Mouse (Mus musculus): ENCODE measurements around the gene a. TPM values are rescaled to one million over a fixed set of nuclear protein-coding genes. Genes with fewer than 3 reads are reported as not detected.
"Not testable (repeated sequence)": the region's sequence is repeated elsewhere in the genome, so short reads cannot be mapped to it uniquely, and the experiment has no call there.

Gene a
- polyA plus RNA-seq, 1 experiment = not detected

DNA sequence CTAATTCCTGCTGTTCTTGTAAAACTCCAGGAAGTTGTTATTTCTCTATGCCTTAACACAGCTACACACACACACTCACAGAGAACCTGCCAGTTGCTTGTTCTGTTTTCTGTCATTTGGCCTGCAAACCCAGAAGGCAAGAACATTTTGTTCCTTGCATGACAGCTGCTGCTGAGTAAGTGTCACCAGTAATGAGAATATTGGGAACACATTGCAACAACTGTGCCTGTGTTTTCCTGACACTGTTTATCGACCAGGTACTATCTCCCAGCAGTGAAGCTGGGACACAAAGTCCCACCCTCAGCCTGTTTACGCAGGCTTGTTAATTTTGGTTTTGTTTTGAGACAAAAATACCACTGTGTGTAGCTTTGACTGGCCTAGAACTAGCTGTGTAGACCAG is 261.5 kb downstream of the a start:
- Histone ChIP-seq H3K27ac (ENCODE audit: insufficient read depth, low read depth, low read length) (no peak overlapping the region), H3K36me3 (ENCODE audit: control insufficient read depth, insufficient read depth, low read length) (no peaks in the 10 kb centered on the region), H3K4me3 (ENCODE audit: insufficient read depth, low read depth, low read length) (no peak overlapping the region), H3K27me3 (replicated peaks; ENCODE audit: control insufficient read depth, insufficient read depth, low read length) (no peaks in the 10 kb centered on the region), H3K4me1 (ENCODE audit: control insufficient read depth, insufficient read depth, low read length) (peaks cover 6% of the 10 kb centered on the region; the same call in 1 of the 2 replicates)
- DNase-seq = no peak
- 87% methylated on average over 2 of the region's 2 CpGs for WGBS
- TF ChIP-seq CTCF (conservative IDR thresholded peaks at IDR 0.05; ENCODE audit: insufficient read depth, insufficient read length, low read depth, low read length) (no peak), POLR2A (IDR thresholded peaks at IDR 0.05; ENCODE audit: low read depth, low read length) (no peak)

DNA sequence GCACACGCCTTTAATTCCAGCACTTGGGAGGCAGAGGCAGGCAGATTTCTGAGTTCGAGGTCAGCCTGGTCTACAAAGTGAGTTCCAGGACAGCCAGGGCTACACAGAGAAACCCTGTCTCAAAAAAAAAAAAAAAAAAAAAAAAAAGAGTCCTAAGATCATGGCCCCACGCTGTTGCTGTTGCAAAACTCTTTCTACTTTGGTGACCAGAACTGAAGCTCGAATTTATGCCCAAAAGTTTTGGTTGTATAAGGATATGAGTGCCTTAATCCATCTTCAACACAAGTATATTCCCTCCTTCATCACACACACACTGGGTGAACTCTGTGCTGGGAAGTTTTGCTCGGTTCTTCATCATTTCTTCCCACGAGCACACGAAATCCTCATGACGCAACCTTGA is 262.3 kb downstream of the a start:
- H3K36me3 ChIP-seq (ENCODE audit: control insufficient read depth, insufficient read depth, low read length); H3K4me1 ChIP-seq (ENCODE audit: control insufficient read depth, insufficient read depth, low read length); H3K27ac ChIP-seq (ENCODE audit: insufficient read depth, low read depth, low read length); DNase-seq; H3K4me3 ChIP-seq (ENCODE audit: insufficient read depth, low read depth, low read length); H3K27me3 ChIP-seq (replicated peaks; ENCODE audit: control insufficient read depth, insufficient read depth, low read length): not testable (repeated sequence)
- 88% methylated on average over 8 of the region's 8 CpGs for WGBS

DNA sequence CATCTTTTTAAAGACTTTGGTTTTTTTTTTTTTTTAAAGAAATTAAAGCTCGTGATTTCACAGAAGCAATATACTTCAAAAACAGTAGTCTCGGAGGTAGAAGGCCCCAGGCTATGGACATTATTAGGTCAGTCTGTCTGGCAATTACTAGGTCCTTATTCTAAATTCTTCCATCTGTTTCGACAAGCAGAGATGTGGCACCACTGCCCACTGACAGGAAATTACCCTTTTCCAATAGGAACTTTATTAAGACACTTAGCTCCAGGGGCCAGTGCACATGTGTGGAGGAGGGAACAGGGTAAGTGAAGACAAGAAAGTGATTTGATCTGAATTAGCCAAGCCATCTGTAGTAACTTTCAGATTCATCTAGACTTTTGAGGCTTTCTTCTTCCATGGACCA is 263.5 kb downstream of the a start:
- Histone ChIP-seq H3K4me1 (ENCODE audit: control insufficient read depth, insufficient read depth, low read length) (peaks cover 6% of the 10 kb centered on the region; the same call in 1 of the 2 replicates), H3K36me3 (ENCODE audit: control insufficient read depth, insufficient read depth, low read length) (no peaks in the 10 kb centered on the region; the same call in 1 of the 2 replicates), H3K27ac (ENCODE audit: insufficient read depth, low read depth, low read length) (no peak overlapping the region), H3K4me3 (ENCODE audit: insufficient read depth, low read depth, low read length) (no peak overlapping the region), H3K27me3 (replicated peaks; ENCODE audit: control insufficient read depth, insufficient read depth, low read length) (no peaks in the 10 kb centered on the region)
- DNase-seq = no peak
- TF ChIP-seq POLR2A (IDR thresholded peaks at IDR 0.05; ENCODE audit: low read depth, low read length) = no peak
- no peak for TF ChIP-seq CTCF (conservative IDR thresholded peaks at IDR 0.05; ENCODE audit: insufficient read depth, insufficient read length, low read depth, low read length)
- 83% methylated on average over 3 of the region's 3 CpGs for WGBS

DNA sequence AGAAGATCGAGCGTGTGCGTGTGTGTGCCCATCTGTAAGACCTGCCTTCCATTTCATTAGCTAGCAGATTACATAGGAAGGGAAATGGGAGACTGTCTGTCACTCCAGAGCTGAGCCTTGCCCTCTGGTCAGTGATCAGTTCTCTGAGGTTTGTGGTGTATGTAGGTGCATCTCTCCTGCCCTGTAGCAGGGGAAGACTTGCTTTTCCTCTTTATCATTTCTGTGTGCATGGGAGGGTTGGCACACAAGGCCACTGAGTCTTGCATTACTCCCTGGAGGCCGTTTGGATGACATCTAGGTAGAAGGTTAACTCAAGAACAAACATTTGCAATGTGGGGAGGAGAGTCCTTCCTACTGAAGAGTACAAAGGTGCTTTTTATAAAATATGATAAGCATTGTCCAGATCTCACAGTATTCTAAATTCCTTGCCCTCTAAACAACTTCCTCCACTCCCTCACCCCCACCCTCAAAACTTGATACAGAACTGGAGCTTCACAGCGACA is 264.9 kb downstream of the a start:
- Histone ChIP-seq H3K36me3 (ENCODE audit: control insufficient read depth, insufficient read depth, low read length) (no peaks in the 10 kb centered on the region; the same call in none of the 2 replicates), H3K4me1 (ENCODE audit: control insufficient read depth, insufficient read depth, low read length) (no peaks in the 10 kb centered on the region), H3K27me3 (replicated peaks; ENCODE audit: control insufficient read depth, insufficient read depth, low read length) (no peaks in the 10 kb centered on the region), H3K4me3 (ENCODE audit: insufficient read depth, low read depth, low read length) (no peak overlapping the region), H3K27ac (ENCODE audit: insufficient read depth, low read depth, low read length) (no peak overlapping the region)
- DNase-seq = no peak
- TF ChIP-seq CTCF (conservative IDR thresholded peaks at IDR 0.05; ENCODE audit: insufficient read depth, insufficient read length, low read depth, low read length) = no peak
- no peak for TF ChIP-seq POLR2A (IDR thresholded peaks at IDR 0.05; ENCODE audit: low read depth, low read length)
- 70% methylated on average over 5 of the region's 5 CpGs for WGBS

DNA sequence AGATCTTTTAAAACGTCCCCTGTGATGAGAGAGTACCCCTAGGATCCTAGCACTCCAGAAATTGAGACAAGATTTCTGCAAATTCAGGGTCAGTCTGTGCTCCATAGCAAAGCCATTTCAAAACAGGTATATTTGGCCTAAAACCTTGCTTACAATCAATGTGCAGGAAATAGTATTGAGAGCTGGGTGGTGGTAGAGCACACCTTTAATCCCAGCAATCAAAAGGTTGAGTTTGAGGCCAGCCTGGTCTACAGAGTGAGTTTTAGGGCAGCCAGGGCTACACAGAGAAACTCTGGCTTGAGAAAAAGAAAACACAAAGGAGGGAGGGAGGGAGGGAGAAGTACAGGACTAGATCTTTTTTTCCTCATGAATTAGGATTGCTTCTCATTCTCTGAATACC is 266.2 kb downstream of the a start:
- Histone ChIP-seq H3K27ac (ENCODE audit: insufficient read depth, low read depth, low read length) (no peak overlapping the region), H3K4me3 (ENCODE audit: insufficient read depth, low read depth, low read length) (no peak overlapping the region), H3K27me3 (replicated peaks; ENCODE audit: control insufficient read depth, insufficient read depth, low read length) (no peaks in the 10 kb centered on the region), H3K4me1 (ENCODE audit: control insufficient read depth, insufficient read depth, low read length) (no peaks in the 10 kb centered on the region), H3K36me3 (ENCODE audit: control insufficient read depth, insufficient read depth, low read length) (peaks cover 2% of the 10 kb centered on the region)
- DNase-seq = no peak
- WGBS = 68% methylated on average over 1 of the region's 1 CpGs
- TF ChIP-seq POLR2A (IDR thresholded peaks at IDR 0.05; ENCODE audit: low read depth, low read length) (no peak), CTCF (conservative IDR thresholded peaks at IDR 0.05; ENCODE audit: insufficient read depth, insufficient read length, low read depth, low read length) (no peak)

DNA sequence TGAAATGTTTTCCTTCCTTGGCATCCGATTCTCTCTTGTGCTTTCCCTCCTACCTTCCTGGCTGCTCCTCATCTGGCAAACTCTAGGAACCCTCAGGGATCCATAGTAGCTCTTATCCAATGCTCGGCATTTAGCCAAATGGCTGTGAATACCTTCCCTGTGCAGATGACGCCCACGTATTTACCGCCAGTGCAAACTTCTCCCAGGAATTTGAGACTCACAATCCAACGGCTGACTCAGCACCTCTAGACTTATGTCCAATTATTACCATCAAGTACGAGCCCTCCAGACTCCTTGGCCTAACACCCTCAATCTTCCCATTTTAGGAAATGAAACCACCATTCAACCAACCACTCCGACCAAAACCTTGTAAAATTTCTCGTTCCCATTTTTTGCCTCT is 279.8 kb downstream of the a start:
- Histone ChIP-seq H3K4me3 (ENCODE audit: insufficient read depth, low read depth, low read length) (no peak overlapping the region), H3K36me3 (ENCODE audit: control insufficient read depth, insufficient read depth, low read length) (no peaks in the 10 kb centered on the region), H3K27me3 (replicated peaks; ENCODE audit: control insufficient read depth, insufficient read depth, low read length) (no peaks in the 10 kb centered on the region), H3K27ac (ENCODE audit: insufficient read depth, low read depth, low read length) (no peak overlapping the region), H3K4me1 (ENCODE audit: control insufficient read depth, insufficient read depth, low read length) (peaks cover 15% of the 10 kb centered on the region)
- DNase-seq = no peak
- 60% methylated on average over 9 of the region's 9 CpGs for WGBS
- no peak for TF ChIP-seq POLR2A (IDR thresholded peaks at IDR 0.05; ENCODE audit: low read depth, low read length)
- TF ChIP-seq CTCF (conservative IDR thresholded peaks at IDR 0.05; ENCODE audit: insufficient read depth, insufficient read length, low read depth, low read length) = no peak

DNA sequence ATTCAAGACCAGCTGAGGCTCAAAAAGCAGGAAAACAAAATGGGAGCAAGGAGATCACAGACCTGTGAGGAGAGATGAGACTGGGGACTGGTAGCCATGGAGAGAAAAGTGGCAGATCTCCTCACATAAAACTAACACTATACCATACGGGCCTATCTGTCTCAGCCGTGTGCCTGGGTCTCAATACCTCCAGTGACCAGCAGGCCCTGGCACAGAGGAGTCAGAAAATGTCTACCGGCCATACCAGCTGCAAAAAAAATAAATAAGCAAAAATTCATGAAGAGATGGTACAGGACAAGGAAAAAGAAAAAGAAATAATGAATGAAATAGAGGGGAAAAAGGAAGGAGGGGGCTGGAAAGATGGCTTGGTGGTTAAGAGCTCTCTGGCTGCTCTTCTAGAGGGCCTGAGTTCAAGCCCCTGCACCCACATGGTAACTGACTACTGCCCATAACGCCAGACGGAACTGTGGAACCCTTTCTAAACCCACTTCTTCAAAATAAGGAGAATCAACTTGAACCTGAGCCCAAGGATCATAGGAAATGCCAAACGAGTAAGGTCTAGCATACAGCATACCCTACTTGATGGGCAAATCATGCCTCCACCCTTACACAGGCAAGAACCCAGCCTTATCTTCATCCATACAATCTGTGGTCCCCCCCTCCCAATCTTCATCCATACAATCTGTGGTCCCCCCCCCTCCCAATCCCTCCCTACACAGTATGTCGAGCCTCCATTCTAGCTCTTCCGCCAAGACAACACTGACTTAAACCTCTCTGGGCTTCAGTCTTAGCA is 281.3 kb downstream of the a start:
- no peak overlapping the region for H3K27ac ChIP-seq (ENCODE audit: insufficient read depth, low read depth, low read length)
- TF ChIP-seq CTCF (conservative IDR thresholded peaks at IDR 0.05; ENCODE audit: insufficient read depth, insufficient read length, low read depth, low read length) (0 out of 2 replicates have a peak, but pooled peaks have one; percentile 5), POLR2A (IDR thresholded peaks at IDR 0.05; ENCODE audit: low read depth, low read length) (no peak)
- no peak for DNase-seq
- H3K27me3 ChIP-seq (replicated peaks; ENCODE audit: control insufficient read depth, insufficient read depth, low read length) = no peaks in the 10 kb centered on the region
- WGBS = 81% methylated on average over 8 of the region's 8 CpGs
- H3K4me1 ChIP-seq (ENCODE audit: control insufficient read depth, insufficient read depth, low read length) = peaks cover 15% of the 10 kb centered on the region
- no peaks in the 10 kb centered on the region for H3K36me3 ChIP-seq (ENCODE audit: control insufficient read depth, insufficient read depth, low read length)
- H3K4me3 ChIP-seq (ENCODE audit: insufficient read depth, low read depth, low read length) = no peak overlapping the region
